26 mouse cellular contexts compared by ENCODE assay signal in the genomic region with DNA sequence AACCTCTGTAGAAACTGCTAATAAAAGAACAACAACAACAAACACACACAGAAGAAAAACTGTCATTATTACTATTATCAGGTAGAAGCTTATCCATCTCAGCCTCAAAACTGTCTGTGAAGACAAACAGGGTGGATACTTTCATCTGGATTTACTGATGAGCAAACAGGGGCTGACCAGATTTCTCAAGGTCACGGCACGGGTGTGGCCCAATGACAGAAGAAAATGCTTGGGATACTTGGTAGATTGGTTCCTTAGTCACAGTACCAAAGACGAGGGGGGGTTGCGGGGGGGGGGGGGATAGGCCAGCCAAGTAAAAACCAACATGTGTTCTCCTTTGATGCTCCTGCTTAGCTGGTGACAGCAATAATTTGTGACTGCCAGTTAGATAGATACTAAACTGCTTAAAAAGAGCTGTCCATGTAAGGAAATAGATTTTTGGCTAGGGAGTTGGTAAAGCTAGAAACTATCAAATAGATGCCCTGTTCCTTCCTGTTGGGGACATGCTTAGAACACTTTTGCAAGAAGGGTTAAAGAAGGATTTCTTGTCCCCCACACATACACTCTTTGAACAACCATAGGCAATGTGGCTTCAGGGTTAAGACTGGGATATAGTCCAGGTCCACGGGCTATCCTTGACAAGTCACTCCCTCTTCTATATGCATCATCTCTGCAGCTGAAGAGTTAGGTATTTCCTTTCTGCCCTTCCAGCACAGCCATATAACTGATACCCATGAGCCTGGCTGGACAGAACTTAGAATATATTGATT. TPM values are rescaled to one million over a fixed set of nuclear protein-coding genes. Genes with fewer than 3 reads are reported as not detected.
A peak's percentile ranks its signal among the peaks of the same experiment; 100 is the strongest.
DNase-seq lines count a peak whose midpoint lies in the region; ATAC-seq lines count a peak whose summit lies in the region.
"Had no signal": no experiment of that assay in that cellular context is flagged by ENCODE, and none has a peak within 500 bp of the region (broad histone marks: within the 10 kb centered on the region; RNA-seq: fewer than 3 reads in every experiment).

No protein-coding gene starts in this region.

- WGBS in midbrain, embryonic 16.5 days: 75% methylated on average over 5 of the region's 5 CpGs
- WGBS in midbrain, embryonic 13.5 days: 79% methylated on average over 5 of the region's 5 CpGs
- 56% methylated on average over 5 of the region's 5 CpGs for WGBS in heart, embryonic 11.5 days (ENCODE audit: insufficient replicate concordance)

- peaks cover 23% of the 10 kb centered on the region for H3K4me1 ChIP-seq in midbrain, embryonic 16.5 days (ENCODE audit: control insufficient read depth, insufficient read depth, low read length)
- H3K4me1 ChIP-seq in midbrain, embryonic 13.5 days (replicated peaks): peaks cover 38% of the 10 kb centered on the region
- H3K4me1 ChIP-seq in heart, embryonic 11.5 days (ENCODE audit: control insufficient read depth, insufficient read depth, low read length): no peaks in the 10 kb centered on the region

- H3K9ac ChIP-seq in midbrain, embryonic 16.5 days (ENCODE audit: low read depth, low read length): no peak overlapping the region
- H3K9ac ChIP-seq in midbrain, embryonic 13.5 days (replicated peaks): no peak overlapping the region
- H3K9ac ChIP-seq in heart, embryonic 11.5 days (ENCODE audit: low read depth, low read length): no peak overlapping the region
- H3K9ac ChIP-seq: forebrain, embryonic 13.5 days; limb, embryonic 13.5 days; lung, embryonic 15.5 days; neural tube, embryonic 12.5 days had no signal

- no peak for ATAC-seq in midbrain, embryonic 16.5 days
- ATAC-seq in midbrain, embryonic 13.5 days: no peak
- ATAC-seq in heart, embryonic 11.5 days (replicated peaks; ENCODE audit: insufficient number of reproducible peaks, low FRiP score, low TSS enrichment): no peak

- peak; percentile 36 to 57 for DNase-seq in adrenal gland, postnatal 36 days
- no peak for DNase-seq in adrenal gland, adult 8-10 months
- DNase-seq in ES-CJ7 (ENCODE audit: low read depth, low spot score): peak; percentile 49
- DNase-seq in ZHBTc4 (ENCODE audit: low read depth, low spot score): peak; percentile 68

- no peaks in the 10 kb centered on the region for H3K9me3 ChIP-seq in midbrain, embryonic 16.5 days (replicated peaks; ENCODE audit: control insufficient read depth, low read length, poor library complexity, severe bottlenecking)
- H3K9me3 ChIP-seq in midbrain, embryonic 13.5 days: no peaks in the 10 kb centered on the region
- H3K9me3 ChIP-seq in heart, embryonic 11.5 days (replicated peaks; ENCODE audit: control insufficient read depth, low read length): no peaks in the 10 kb centered on the region
- H3K9me3 ChIP-seq: forebrain, embryonic 13.5 days; limb, embryonic 13.5 days; lung, embryonic 15.5 days; neural tube, embryonic 12.5 days had no signal

- H3K36me3 ChIP-seq in midbrain, embryonic 16.5 days (ENCODE audit: control insufficient read depth, insufficient read depth, low read length): no peaks in the 10 kb centered on the region
- H3K36me3 ChIP-seq in midbrain, embryonic 13.5 days: no peaks in the 10 kb centered on the region
- H3K36me3 ChIP-seq in heart, embryonic 11.5 days (ENCODE audit: control insufficient read depth, insufficient read depth, low read length): no peaks in the 10 kb centered on the region
- H3K36me3 ChIP-seq: G1E; limb, embryonic 13.5 days; lung, embryonic 15.5 days; neural tube, embryonic 12.5 days had no signal

- H3K27me3 ChIP-seq in midbrain, embryonic 16.5 days (ENCODE audit: control insufficient read depth, insufficient read depth, low read depth, low read length): no peaks in the 10 kb centered on the region
- no peaks in the 10 kb centered on the region for H3K27me3 ChIP-seq in midbrain, embryonic 13.5 days
- no peaks in the 10 kb centered on the region for H3K27me3 ChIP-seq in heart, embryonic 11.5 days (ENCODE audit: control insufficient read depth, insufficient read depth, low read length)
- H3K27me3 ChIP-seq: CH12.LX; forebrain, embryonic 13.5 days; limb, embryonic 13.5 days; lung, embryonic 15.5 days; neural tube, embryonic 12.5 days had no signal

- H3K4me3 ChIP-seq in midbrain, embryonic 16.5 days (ENCODE audit: low read depth, low read length): no peak overlapping the region
- no peak overlapping the region for H3K4me3 ChIP-seq in midbrain, embryonic 13.5 days (replicated peaks)
- H3K4me3 ChIP-seq in heart, embryonic 11.5 days (ENCODE audit: low read depth, low read length): no peak overlapping the region
- H3K4me3 ChIP-seq: forebrain, embryonic 13.5 days; limb, embryonic 13.5 days; lung, embryonic 15.5 days; neural tube, embryonic 12.5 days had no signal

- no peak overlapping the region for H3K4me2 ChIP-seq in midbrain, embryonic 16.5 days (ENCODE audit: low read length)
- H3K4me2 ChIP-seq in midbrain, embryonic 13.5 days (replicated peaks): no peak overlapping the region
- no peak overlapping the region for H3K4me2 ChIP-seq in heart, embryonic 11.5 days
- H3K4me2 ChIP-seq: liver, embryonic 11.5 days; lung, embryonic 15.5 days had no signal

- peak overlapping the region; percentile 57; the same call in 1 of the 2 replicates for H3K27ac ChIP-seq in midbrain, embryonic 16.5 days (ENCODE audit: low read length)
- no peak overlapping the region for H3K27ac ChIP-seq in midbrain, embryonic 13.5 days
- no peak overlapping the region for H3K27ac ChIP-seq in heart, embryonic 11.5 days (ENCODE audit: low read depth, low read length)
- H3K27ac ChIP-seq: limb, embryonic 13.5 days; lung, embryonic 15.5 days; neural tube, embryonic 12.5 days had no signal

RNA-seq across cellular contexts. Expression of a gene that starts 0.9 kb away (rescaled TPM):
- under 1 TPM; 0.56 TPM for total RNA-seq in adrenal gland, postnatal 36 days (2021)
- total RNA-seq in adrenal gland, adult 8-10 months (2022): 1 to 10 TPM in 2 of 4 experiments, under 1 TPM in 1, not detected in 1; 0.91 to 3.3 (median 1.5) TPM
- polyA plus RNA-seq in midbrain, embryonic 16.5 days (2015; fragmentation: Nextera tagmentation; extraction: Ambion mirVana): 0.55 and 0.62 TPM in 2 replicates
- 0.63 and 1.1 TPM in 2 replicates for polyA plus RNA-seq in midbrain, embryonic 13.5 days (2015; fragmentation: Nextera tagmentation; extraction: Ambion mirVana)
- not detected in 2 replicates for polyA plus RNA-seq in heart, embryonic 11.5 days (2014; fragmentation: Nextera tagmentation; extraction: Ambion mirVana)
- total RNA-seq: CH12.LX; gastrocnemius, postnatal 10 days; heart, adult 8-10 months; heart, postnatal 14 days had no signal
- polyA plus RNA-seq: C2C12; embryonic facial prominence, embryonic 11.5 days; G1E; heart, embryonic 14.5 days; intestine, embryonic 14.5 days; kidney, adult 2 months; kidney, embryonic 16.5 days; limb, embryonic 13.5 days; liver, embryonic 11.5 days; liver, embryonic 16.5 days; midbrain, embryonic 11.5 days; neural tube, embryonic 12.5 days; spleen, adult 2 months had no signal

RNA-seq across cellular contexts. Expression of a gene that starts 5.3 kb away (rescaled TPM):
- total RNA-seq in adrenal gland, postnatal 36 days (2021): 10 to 100 TPM; 11.9 to 14.9 TPM
- 10 to 100 TPM; 14.1 to 46.3 (median 30.9) TPM for total RNA-seq in adrenal gland, adult 8-10 months (2022)
- polyA plus RNA-seq in midbrain, embryonic 16.5 days (2015; fragmentation: Nextera tagmentation; extraction: Ambion mirVana): 22.7 and 23.9 TPM in 2 replicates
- 14.8 and 19.7 TPM in 2 replicates for polyA plus RNA-seq in midbrain, embryonic 13.5 days (2015; fragmentation: Nextera tagmentation; extraction: Ambion mirVana)
- 4.1 and 5.2 TPM in 2 replicates for polyA plus RNA-seq in heart, embryonic 11.5 days (2014; fragmentation: Nextera tagmentation; extraction: Ambion mirVana)
- polyA plus RNA-seq: G1E had no signal

RNA-seq across cellular contexts. Expression of a gene that starts 28.9 kb away (rescaled TPM):
- total RNA-seq in adrenal gland, postnatal 36 days (2021): 10 to 100 TPM; 33.8 to 47.7 TPM
- total RNA-seq in adrenal gland, adult 8-10 months (2022): 10 to 100 TPM; 33.7 to 76.4 (median 56.5) TPM
- 12.4 and 13.8 TPM in 2 replicates for polyA plus RNA-seq in midbrain, embryonic 16.5 days (2015; fragmentation: Nextera tagmentation; extraction: Ambion mirVana)
- 15.2 and 17.3 TPM in 2 replicates for polyA plus RNA-seq in midbrain, embryonic 13.5 days (2015; fragmentation: Nextera tagmentation; extraction: Ambion mirVana)
- 26.5 and 31.1 TPM in 2 replicates for polyA plus RNA-seq in heart, embryonic 11.5 days (2014; fragmentation: Nextera tagmentation; extraction: Ambion mirVana)
- polyA plus RNA-seq: G1E had no signal
